ENCODE assay signal across 23 mouse cellular contexts in the genomic region with DNA sequence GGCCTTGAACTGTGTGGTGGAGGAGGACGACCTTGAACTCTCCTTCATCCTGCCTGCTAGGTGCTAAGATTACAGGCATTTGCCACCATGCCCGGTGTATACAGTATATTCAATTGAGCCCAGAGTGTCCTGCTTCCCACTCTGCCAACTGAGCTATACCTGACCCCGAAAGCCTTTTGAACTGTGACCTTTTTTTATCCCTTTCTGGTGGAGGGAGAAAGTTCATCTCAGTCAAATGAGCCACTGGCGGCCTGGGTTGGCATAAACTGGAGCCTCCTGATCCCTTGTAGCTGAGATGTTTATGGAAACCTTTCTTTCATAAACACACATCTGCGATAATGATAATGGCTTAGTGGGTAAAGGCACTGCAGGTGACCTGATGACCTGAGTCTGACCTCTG. TPM values are rescaled to one million over a fixed set of nuclear protein-coding genes. Genes with fewer than 3 reads are reported as not detected.
"Had no signal": no experiment of that assay in that cellular context is flagged by ENCODE, and none has a peak within 500 bp of the region (broad histone marks: within the 10 kb centered on the region; RNA-seq: fewer than 3 reads in every experiment).

No protein-coding gene starts in this region.

- H3K9me3 ChIP-seq: heart, embryonic 10.5 days; heart, embryonic 12.5 days; hindbrain, embryonic 10.5 days; hindbrain, embryonic 12.5 days; intestine, embryonic 15.5 days; limb, embryonic 10.5 days; limb, embryonic 12.5 days; liver, embryonic 13.5 days had no signal

- H3K36me3 ChIP-seq: heart, embryonic 10.5 days; intestine, embryonic 15.5 days; limb, embryonic 10.5 days; limb, embryonic 12.5 days had no signal

- H3K4me3 ChIP-seq: gastrocnemius, adult 2 months; heart, embryonic 10.5 days; heart, embryonic 12.5 days; hindbrain, embryonic 10.5 days; hindbrain, embryonic 12.5 days; intestine, embryonic 15.5 days; layer of hippocampus, adult 2 months; left cerebral cortex, adult 2 months; limb, embryonic 10.5 days; limb, embryonic 12.5 days; liver, embryonic 13.5 days had no signal

- H3K9ac ChIP-seq: heart, embryonic 12.5 days; hindbrain, embryonic 12.5 days; hindbrain, embryonic 14.5 days; intestine, embryonic 15.5 days; limb, embryonic 12.5 days; liver, embryonic 13.5 days had no signal

- H3K27ac ChIP-seq: gastrocnemius, adult 2 months; heart, embryonic 10.5 days; hindbrain, embryonic 10.5 days; hindbrain, embryonic 12.5 days; hindbrain, embryonic 14.5 days; intestine, embryonic 15.5 days; layer of hippocampus, adult 2 months; left cerebral cortex, adult 2 months; limb, embryonic 10.5 days; limb, embryonic 12.5 days; liver, embryonic 13.5 days had no signal

- DNase-seq: gastrocnemius, adult 2 months; gastrocnemius, postnatal 10 days; gastrocnemius, postnatal 25 days; heart, adult 18-20 months; heart, postnatal 10 days; heart, postnatal 4 days; liver, embryonic 13.5 days had no signal

- ATAC-seq: hindbrain, embryonic 16.5 days; inflammation-experienced regulatory T-cells, adult 6 months; intestine, embryonic 15.5 days; intestine, postnatal 0 days had no signal

- H3K27me3 ChIP-seq: heart, embryonic 12.5 days; hindbrain, embryonic 12.5 days; intestine, embryonic 15.5 days; limb, embryonic 12.5 days; liver, embryonic 13.5 days had no signal

- H3K4me1 ChIP-seq: limb, embryonic 10.5 days; limb, embryonic 12.5 days had no signal

- H3K4me2 ChIP-seq: heart, embryonic 12.5 days; hindbrain, embryonic 12.5 days; hindbrain, embryonic 14.5 days; intestine, embryonic 15.5 days; limb, embryonic 12.5 days; liver, embryonic 11.5 days; liver, embryonic 13.5 days had no signal

RNA-seq across cellular contexts. Expression of gene Abca17, which starts 10.4 kb away (rescaled TPM):
- polyA plus RNA-seq: heart, embryonic 10.5 days; heart, embryonic 12.5 days; heart, embryonic 16.5 days; hindbrain, embryonic 10.5 days; inflammation-experienced regulatory T-cells, adult 6 months; intestine, embryonic 15.5 days; intestine, postnatal 0 days; kidney, embryonic 14.5 days; limb, embryonic 10.5 days; limb, embryonic 12.5 days; liver, embryonic 11.5 days; liver, embryonic 13.5 days had no signal
